Mouse (Mus musculus) induced T-regulatory cell, adult 2 months (primary cell): Measurements from ENCODE around the gene Lss.
A peak's percentile ranks its signal among the peaks of the same experiment; 100 is the strongest.

Source experiments
- DNase-seq: peaks from one replicate; pipeline ENCODE4 v3.0.0-alpha.2; 2012; ENCODE audit warnings: low read depth

The Lss gene

DNA sequence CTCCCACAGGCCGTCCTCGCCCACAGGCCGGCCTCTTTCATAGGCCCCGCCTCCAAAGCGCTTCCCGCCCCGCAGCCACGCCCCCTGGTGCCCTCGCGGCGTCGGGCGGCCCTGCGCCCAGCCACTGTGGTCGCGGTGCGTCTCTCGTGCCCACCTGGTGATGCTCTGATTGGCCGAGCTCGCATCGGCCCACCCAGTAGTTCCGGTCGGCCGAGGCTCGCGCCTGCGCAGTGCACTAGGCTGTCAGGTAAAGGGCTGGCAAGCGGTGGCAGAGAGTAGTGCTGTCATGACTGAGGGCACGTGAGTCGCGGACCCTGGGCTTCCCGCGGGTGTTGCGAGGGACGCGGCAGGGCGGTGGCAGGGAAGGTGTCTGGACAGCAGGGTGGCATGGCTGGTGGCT is at the start of gene Lss:
Gene Lss (plus strand): TSS at position 214 of the 400 bp plus-strand sequence.
- peak; percentile 97 for DNase-seq

DNA sequence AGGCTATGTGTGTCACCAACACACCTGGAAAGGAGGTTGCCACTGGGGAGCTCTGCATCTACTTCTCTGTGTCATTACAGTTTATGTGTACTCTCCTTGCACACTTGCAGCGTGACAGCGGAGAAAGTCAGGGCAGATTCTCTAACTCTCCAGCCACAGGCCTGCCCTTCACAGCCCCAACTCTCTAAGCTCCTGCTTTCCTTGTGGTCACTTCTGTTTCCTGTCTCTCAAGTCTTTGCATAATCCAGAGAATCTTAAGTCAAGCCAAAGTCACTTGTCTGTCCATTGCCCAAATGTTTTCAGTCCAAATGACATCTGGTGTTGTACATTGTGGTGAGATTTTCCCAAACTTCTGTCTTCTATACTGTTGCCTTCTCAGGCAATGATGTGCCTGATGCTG is 45.1 kb upstream of the Lss start:
- no peak for DNase-seq

DNA sequence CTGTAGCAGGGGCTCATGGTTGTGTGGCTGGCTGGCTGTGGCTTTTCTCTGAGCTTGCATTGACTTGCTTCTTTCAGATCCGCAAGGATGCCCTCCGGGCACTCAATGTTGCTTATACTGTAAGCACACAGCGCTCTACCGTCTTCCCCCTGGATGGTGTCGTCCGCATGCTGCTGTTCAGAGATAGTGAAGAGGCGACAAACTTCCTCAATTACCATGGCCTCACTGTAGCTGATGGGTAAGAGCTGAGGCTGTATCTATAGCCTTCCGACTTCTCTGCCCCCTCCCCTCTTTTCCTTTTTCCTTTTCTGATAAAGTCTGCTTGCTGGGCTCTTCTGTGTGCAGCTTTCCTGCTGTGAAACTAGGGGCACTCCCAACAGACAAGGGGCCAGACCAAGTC is 43.1 kb upstream of the Lss start:
- no peak for DNase-seq

DNA sequence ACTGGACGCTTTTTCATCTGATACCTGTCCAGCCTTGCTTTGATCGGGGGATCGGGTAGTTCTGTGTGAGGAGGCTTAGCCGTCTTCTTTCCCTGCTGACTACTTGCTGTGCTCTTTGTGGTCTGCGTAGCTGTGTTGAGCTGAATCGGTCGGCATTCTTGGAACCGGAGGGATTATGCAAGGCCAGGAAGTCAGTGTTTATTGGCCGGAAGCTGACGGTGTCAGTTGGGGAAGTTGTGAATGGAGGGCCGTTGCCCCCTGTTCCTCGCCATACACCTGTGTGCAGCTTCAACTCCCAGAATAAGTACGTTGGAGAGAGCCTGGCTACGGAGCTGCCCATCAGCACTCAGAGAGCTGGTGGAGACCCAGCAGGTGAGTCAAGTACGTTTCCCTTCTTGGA is 42.2 kb upstream of the Lss start:
- no peak for DNase-seq

DNA sequence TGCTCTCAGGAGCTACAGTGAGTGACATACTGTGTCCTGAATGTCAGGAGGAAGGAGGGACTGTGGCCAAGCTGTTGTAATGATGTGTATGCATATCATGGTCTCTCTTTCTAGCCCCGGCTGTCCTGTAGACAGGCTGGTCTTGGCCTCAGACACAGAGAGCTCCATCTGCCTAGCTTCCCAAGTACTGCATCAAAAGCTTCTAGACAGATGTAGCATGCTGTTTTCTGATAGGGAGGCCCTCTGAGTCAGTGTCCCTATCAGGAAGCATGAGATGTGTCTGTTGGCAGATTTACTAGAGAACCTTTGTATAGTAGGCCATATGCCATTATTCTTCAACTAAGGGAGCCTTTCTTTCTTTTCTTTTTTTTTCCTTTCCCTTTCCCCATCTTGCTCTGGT is 37.9 kb upstream of the Lss start:
- DNase-seq, result no peak

DNA sequence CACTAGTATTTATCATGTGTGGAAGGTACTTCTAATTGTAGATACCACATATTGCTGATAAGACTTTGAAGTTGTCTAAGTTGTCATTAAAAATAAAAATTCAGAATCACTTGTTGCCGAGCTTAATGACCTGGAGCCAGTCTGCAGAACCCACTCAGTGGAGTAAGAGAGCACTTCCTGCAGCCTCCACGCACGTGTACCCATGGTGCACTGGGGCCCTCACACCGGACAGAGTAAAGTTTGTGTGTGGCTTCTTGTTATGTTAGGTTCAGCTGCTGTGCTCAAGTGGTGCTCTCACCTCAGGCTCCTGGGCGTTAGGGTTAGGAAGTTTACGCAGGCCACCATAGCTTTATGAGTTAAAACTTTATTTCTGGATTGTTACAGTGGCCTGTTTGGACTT is 35.9 kb upstream of the Lss start:
- no peak for DNase-seq

DNA sequence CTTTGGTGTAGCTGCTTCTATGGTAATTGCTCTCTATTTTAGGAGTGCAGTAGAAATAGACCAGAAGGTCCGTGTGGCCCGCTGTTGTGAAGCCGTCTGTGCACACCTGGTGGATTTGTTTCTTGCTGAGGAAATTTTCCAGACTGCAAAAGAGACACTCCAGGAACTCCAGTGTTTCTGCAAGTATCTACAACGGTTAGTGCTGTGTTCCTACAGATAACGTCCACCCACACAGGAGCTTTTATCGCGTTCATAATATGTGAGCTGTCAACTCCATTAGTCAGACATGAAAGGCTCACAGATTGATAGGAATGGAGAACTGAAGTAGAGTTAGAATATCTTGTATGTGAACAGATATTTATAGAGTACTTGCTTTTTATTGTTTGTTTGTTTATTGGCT is 35.0 kb upstream of the Lss start:
- no peak for DNase-seq

DNA sequence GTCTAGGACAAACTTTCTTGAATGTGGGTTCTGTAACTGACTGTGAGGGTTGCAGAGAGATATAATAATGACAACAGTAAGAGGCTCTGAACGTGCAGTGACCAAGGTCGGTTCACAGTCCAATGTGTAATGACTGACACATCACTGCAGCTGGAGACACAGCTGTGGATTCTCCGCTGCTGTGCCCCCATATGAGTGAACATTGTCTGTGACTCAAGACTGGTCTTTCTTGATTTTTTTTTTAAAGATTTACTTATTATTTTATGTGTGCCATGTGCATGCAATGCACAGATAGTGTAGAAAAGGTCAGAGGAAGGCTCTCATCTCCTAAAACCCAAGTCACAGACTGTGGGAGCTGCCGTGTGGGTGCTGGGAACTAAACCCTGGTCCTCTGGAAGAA is 33.9 kb upstream of the Lss start:
- DNase-seq, result no peak

DNA sequence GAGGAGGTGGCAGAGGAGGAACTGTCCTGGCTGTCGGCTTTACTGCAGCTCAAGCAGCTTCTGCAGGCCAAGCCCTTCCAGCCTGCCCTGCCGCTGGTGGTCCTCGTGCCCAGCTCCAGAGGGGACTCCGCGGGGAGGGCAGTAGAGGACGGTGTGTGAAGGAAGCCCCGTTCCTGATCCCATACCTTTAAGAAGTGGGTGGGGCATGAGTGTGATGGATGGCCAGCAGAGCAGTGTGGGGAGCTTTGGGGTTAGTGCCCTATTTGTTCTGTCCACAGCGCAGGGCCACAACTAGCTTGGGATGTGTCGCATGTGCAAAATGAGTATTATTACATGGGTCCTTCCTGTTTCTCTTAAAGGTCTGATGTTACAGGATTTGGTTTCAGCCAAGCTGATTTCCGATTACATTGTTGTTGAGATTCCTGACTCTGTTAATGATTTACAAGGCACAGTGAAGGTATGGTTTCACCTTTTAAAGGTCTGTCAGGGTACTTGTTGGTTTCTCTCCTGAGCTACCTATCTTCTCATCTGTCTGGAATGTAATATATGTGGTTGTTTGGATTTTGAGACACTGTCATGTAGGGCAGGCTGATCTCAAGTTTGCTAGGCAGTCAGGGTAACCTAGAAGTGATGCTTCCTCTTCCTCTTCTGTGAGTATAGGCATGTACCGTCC is 27.0 kb upstream of the Lss start:
- no peak for DNase-seq

DNA sequence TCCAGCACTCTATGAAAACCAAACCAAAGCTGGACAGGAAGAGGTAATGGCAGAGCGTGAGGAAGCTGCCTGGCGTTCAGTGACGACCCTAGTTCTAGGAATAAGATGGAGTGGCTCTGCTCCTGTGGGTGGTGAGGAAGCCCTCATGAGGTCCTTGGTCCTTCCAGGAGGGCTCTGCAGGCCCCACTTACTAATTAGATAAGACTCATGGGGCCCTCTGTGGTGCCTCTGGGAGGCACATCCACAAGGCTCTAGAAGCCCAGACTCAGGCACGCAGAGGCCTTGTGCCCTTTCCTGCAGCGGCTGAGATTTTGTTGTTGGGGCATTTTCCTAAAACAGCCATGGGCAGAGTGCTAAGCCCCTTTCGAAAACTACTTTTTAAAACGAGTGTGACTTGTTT is 25.5 kb upstream of the Lss start:
- no peak for DNase-seq

DNA sequence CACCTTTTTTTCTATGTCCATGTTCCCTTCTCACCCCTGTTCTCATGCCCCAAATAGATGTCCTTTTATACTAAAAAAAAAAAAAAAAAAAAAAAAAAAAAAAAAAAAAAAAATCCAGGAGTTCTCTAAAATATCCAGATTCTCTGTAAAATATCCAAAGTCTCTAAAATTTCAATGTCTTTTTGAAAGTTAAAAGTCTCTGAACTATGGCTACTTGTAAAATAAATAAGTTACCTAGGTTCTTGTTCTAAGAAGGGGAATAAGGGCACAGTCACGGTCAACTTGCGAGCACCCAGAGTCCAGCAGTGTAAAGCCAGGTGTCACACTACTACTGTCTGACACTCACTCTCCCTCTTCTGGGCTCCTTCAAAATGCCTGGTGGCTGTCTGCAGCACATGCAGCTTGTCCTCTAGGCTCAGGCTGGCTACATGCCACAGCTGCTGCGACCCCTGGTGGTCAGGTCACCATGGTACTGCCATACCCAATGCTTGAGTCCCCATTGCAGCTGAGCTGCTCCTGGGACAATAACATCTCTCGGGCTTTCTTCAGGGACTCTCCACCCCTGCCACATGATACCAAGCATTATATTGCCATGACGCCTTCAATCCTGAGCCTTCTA is 18.3 kb upstream of the Lss start:
- DNase-seq, result peak; percentile 87

DNA sequence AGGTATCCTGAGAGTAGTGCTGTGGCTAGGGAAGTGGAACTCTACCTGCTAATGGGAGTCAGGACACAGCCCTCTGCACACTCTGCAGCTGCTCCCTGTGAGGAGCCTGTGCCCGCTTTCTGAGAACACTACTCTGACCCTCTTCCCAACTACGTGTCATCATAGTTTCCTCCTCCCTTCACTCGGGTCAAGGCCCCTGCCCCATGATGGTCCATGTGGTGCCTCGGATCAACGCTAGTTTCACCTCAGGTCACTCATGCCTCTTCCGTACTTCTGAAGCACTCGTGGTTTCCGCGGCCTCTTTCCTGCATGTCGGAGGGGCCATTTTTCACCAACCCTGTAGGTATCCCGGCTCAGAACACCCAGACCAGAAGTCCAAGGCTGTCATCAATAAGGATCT is 466 bp upstream of the Lss start:
- DNase-seq, result no peak

DNA sequence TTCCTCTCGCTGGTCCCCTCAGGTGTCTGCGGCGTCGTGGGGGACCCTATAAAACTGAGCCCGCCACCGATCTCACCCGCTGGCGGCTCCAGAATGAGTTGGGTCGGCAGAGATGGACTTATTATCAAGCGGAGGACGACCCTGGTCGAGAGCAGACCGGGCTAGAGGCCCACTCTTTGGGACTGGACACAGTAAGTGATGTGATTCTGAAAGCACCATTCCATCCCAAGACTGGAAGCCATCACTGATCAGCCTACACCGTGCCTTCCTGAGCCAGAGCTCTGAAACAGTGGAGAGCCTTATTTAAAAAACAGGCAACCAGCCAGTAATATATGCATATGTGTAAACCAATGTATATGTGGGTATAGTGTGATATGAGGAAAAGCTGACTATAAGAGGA is 440 bp downstream of the Lss start:
- DNase-seq, result no peak

DNA sequence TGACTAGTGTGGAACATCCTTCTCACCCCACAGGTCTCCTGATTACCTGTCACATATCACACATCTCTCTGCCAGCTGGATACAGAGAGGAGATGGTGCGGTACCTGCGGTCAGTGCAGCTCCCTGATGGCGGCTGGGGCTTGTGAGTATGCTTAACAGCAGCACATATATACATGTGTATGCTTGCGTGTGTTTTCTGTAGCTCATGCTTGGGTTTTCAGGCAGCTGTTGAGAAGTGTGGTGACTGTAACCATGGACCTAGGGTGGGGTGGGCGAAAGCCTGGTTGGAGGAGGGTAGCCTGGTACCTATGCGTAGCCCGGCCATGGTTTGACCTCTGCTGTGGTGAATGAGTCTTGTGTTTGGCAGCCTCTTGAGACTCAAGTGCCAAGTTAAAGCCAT is 4.1 kb downstream of the Lss start:
- no peak for DNase-seq

DNA sequence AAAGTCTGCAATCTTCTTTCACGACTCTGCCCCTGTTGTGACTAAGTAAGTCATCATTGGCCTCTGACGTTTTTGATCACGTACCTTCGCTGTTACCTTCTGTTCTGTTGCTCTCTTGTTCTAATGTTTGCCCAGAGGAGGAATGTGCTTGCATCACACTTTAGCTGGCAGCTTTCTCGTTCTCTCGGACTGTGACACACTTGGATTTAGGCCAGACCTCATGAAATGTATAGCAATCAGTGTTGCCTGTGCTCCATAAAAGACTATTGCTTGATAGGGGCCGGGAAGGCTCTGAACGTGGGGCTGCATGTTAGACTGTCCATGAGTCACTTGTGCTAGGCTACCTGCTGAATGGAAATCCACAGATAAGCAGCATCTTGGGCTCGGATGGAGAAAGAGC is 6.2 kb downstream of the Lss start:
- no peak for DNase-seq

DNA sequence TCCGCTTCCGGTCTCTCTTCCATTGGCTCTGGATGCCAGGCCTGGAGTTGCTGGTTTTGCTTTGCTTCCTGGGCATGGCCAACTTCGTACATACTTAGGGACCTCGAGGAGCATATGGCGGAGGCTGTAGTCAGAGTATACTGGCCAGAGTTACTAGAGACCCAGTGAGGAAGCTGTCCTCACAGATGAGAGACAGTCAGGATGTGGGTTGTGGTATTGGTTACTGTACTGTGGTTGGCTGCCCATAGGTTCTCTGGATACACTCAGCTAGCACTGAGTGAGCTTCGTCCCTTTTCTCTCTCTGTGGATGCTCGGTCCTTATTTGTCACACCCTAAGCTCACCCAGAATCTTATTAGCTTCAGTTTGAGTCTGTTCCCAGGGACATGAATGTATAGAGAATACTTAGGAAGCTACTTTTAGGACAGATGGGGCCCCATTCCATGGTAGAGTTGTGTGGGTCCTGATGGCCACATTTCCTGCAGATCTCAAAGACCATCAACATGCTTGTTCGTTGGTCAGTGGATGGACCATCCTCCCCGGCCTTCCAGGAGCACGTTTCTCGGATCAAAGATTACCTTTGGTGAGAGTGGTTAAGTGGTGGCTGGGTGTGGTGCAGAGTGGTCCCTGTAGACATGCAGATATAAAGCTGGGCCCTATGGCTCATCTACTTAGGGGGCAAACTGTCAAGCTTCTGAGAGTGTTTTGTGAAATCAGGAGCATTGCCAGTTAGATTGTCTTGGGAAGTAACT is 10.1 kb downstream of the Lss start:
- peak; percentile 47 for DNase-seq

DNA sequence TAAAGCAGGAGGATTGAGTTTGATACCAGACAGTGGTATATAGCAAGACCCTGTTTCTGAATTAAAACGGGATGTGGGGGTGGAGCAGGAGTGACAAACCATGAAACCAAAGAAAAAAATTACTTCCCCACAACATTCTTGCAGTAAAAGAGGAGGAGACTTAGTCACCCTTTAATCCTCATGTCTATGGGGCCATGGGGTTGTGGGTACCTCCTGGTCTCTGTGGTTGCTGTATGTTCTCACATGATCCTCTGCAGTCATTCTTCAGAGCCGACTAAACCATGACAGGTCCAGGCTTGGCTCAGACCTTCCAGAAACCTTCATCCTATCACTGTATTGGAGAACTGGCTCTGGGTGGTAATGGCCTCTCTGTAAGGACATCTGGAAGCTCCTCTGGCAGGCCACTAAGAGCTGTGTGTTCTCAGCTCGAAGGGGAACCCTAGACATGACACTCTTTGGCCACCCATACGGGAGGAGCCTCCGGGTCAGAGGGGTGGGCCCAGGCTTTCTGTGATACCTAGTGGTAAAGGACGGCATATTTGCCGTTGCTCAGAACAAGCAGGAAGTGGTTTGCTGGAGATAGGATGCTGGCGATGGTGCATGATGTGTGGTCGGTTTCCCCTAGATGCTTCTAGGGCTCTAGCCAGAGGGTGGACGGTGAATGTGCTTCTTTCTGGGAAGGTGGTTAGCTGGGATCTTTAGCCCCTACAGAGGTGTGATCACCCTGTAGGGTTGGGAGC is 11.4 kb downstream of the Lss start:
- DNase-seq, result peak; percentile 62

DNA sequence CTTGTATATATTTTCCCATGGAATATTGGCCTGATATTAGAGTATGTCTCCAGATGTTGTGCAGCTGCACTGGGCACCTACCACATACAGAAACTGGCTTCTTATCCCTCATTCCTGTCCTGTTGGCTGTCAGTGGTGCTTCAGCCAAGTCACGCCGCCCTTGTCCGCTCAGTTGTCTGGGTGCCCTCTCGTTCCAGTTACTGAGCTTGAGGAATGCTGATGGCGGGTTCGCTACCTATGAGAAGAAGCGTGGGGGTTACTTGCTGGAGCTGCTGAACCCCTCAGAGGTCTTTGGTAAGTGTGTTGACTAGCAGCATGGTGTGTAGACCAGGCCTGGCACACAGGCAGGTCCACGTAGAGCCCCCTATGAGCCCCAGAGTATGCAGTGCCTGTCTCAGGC is 15.2 kb downstream of the Lss start:
- DNase-seq, result no peak

DNA sequence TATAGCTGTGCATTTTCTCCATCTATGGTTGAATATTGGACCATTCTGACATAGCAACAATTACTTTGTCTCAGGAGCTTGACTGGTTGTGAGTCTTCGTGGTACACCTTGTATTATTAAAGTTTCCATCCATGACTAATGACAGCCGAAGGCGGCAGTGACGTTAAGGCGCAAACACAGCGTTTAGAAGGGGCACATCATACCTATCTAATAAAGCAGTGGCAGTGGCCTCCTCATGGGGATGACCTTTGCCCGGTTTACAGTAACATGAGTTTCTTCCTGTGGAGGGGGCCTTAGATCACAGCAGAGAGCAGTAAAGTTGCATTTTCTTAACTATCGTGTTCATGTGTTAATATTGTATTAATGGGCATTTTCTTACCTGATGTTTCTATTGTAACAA is 16.8 kb downstream of the Lss start:
- no peak for DNase-seq

DNA sequence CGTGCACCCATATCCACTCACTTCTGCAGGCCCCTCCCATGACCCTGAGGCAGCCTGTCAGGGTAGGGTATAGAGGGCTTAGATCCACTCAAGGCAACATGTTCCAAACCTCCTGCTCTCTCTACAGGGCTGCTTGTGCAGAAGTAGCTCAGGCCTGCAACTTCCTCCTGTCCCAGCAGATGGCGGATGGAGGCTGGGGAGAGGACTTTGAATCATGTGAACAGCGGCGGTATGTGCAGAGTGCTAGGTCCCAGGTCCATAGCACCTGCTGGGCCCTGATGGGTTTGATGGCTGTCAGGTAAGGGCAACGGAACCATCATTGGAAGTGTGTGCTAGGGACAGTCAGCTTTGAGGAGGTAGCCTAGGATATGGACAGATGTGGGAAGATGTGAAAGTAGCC is 19.1 kb downstream of the Lss start:
- DNase-seq, result no peak

DNA sequence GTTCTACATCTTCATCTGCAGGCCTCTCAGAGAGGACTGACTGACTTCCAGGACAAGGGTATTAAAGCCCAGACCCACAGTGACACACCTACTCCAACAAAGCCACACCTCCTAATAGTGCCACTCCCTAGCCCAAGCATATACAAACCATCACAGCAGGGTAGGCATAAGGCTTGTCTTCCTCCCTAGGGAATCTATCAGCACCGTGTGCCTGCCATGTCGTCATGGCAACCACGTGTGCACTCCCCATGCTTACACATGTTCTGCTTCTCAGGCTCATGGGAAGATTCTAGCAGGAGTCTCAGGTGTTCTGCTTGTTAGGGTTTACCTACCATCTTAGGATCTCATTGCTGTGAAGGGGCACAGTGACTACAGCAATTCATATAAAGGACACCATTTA is 20.2 kb downstream of the Lss start:
- no peak for DNase-seq

DNA sequence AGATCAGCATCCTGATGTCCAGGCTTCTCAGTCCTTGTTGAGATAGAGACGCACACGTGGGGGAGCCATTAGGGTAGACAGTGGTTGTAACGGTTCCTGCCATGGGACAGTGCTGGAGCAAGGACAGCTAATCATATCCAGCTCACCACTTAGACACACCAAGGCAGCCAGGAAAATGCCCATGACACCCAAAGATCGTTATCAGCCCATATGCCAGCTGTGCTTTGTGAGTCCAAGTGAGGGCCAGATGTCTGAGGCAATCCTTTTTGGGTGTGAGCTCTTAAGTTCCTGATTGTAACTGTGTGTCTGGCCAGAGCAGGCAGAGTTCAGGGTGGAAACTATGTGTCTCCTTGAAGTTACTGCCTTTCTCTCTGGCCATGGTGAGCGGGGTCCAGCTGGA is 22.7 kb downstream of the Lss start:
- DNase-seq, result no peak

DNA sequence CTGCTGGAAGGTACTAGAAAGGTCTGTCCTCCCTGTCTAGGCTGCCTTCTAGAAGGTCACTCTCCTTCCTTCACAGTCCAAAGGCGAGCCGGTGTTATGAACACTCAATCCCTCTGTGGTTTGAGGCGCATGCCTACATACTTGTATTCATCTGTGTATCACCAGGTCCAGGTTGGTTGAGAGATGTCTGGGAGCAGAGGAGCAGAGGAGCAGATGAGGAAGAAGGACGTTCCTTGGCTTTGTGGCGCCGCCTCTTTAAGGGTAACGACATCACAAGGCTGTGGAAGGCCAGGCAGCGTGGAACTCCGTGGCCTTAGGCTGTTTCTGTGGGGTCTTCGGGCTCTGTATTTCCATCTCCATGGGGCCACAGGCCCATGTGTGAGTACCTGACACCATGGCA is 30.6 kb downstream of the Lss start, which contains the start of gene Spatc1l:
Gene Spatc1l (plus strand): TSS at position 301 of the 400 bp plus-strand sequence.
- no peak for DNase-seq
